Mouse (Mus musculus): Measurements from ENCODE around the gene Abracl.

DNA sequence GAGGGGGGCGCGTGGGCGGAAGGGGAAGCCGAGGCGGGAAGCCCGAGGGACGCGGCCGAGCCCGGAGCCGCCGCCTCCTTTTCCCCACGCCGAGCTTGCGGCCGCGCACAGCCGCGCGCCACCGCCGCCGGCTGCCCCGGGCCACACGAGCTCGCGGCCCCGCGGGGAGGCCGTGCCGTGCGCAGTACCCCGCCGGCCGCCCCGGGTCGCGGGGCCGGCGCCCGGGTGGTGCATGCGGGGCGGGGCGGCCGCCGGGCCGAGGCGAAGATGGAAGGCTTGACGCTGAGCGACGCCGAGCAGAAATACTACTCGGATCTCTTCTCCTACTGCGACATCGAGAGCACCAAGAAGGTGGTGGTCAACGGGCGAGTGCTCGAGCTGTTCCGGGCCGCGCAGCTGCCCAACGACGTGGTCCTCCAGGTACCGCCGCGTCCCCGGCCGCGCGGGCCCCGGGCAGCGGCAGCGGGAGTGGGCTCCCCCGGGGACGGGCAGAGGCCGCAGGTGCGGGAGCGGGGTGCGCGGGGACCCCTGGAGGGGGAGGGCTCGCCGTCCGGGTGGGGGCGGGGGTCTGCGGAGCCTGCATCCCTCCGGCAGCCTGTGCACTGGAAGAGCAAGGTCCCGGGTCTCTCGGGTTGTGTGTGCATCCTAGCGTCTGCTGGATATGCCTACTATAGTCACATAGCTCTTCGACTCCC lies 32.8 kb upstream of the Abracl start, which contains the start of gene Reps1:
- TF ChIP-seq POLR2A (IDR thresholded peaks at IDR 0.05; ENCODE audit: control insufficient read depth in 1 of 2, insufficient read depth in 1 of 2, low read depth in 1 of 2, low read length in 2 of 2, poor library complexity in 1 of 2) (no peak; a peak in 1 of 4 replicates), ZNF384 (IDR thresholded peaks at IDR 0.05; ENCODE audit: low read depth, low read length) (no peak), EP300 (IDR thresholded peaks at IDR 0.05; ENCODE audit: low read depth in 1 of 2, low read length in 2 of 2) (no peak), CTCF (IDR thresholded peaks at IDR 0.05 in 2 of 3, conservative IDR thresholded peaks at IDR 0.05 in 1 of 3; ENCODE audit: control insufficient read depth in 1 of 3, insufficient read depth in 1 of 3, low read depth in 2 of 3, low read length in 3 of 3, poor library complexity in 1 of 3, severe bottlenecking in 1 of 3) (no peak), POLR2AphosphoS5 (IDR thresholded peaks at IDR 0.05; ENCODE audit: borderline replicate concordance, low read depth, low read length) (no peak), POLR2AphosphoS2 (IDR thresholded peaks at IDR 0.05; ENCODE audit: low read length) (no peak), TBP (IDR thresholded peaks at IDR 0.05; ENCODE audit: low read depth, low read length) (no peak), USF1 (IDR thresholded peaks at IDR 0.05; ENCODE audit: low read depth, low read length) (no peak), CHD1 (IDR thresholded peaks at IDR 0.05; ENCODE audit: low read depth, low read length) (no peak), GATA1 (IDR thresholded peaks at IDR 0.05; ENCODE audit: low read depth, low read length) (no peak), E2F4 (IDR thresholded peaks at IDR 0.05; ENCODE audit: borderline replicate concordance, low read depth, low read length) (no peak), KAT2A (conservative IDR thresholded peaks at IDR 0.05; ENCODE audit: low read depth, low read length) (no peak), TCF12 (IDR thresholded peaks at IDR 0.05; ENCODE audit: low read depth, low read length) (no peak)

All from MEL (cell line).